Mouse (Mus musculus) bone marrow macrophage, adult 2 months (primary cell): ENCODE results near the gene Gm10643.

Experiments used
- CTCF ChIP-seq: IDR thresholded peaks from 2 replicates; pipeline ENCODE4 v1.5.1; 2012; ENCODE audit warnings: low read depth, mild to moderate bottlenecking, low read length, moderate library complexity
- POLR2A ChIP-seq: IDR thresholded peaks from 2 replicates; pipeline ENCODE4 v1.6.1; 2012; ENCODE audit warnings: mild to moderate bottlenecking, low read depth, low read length, borderline replicate concordance

DNA sequence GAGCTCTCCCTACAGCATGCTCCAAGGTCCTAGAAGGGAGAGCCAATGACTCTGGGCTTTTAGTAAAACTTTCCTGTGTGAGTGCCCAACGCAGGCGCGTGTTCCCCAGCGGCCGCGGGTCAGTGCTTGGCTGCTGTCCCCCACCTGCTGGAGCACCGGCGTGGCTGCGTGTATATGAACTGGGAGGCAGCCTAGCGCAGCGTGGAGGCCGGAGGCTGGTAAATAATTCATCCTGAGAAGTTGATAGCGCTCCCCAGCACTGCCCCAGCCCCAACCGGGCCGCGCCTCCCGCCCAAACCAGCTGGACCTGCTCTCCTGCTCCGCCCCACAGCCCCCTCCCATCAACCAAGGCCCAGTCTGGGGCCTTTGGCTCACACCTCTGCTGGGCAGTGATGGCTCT is 43.8 kb downstream of the Gm10643 start, which contains the start of gene Palm3:
- TF ChIP-seq POLR2A (no peak), CTCF (no peak)
